ENCODE assay signal across 9 mouse cellular contexts in genomic region chr1:93223972-93224371, GRCm38 (mm10). TPM values are rescaled to one million over a fixed set of nuclear protein-coding genes. Genes with fewer than 3 reads are reported as not detected.
DNase-seq lines count a peak whose midpoint lies in the region; ATAC-seq and TF ChIP-seq lines count a peak whose summit lies in the region.
"Had no signal": no experiment of that assay in that cellular context is flagged by ENCODE, and none has a peak within 500 bp of the region (broad histone marks: within the 10 kb centered on the region; RNA-seq: fewer than 3 reads in every experiment).

No protein-coding gene starts in this region.

- H3K9me3 ChIP-seq in embryonic facial prominence, embryonic 10.5 days = no peaks in the 10 kb centered on the region
- no peaks in the 10 kb centered on the region for H3K9me3 ChIP-seq in limb, embryonic 13.5 days
- H3K9me3 ChIP-seq: neural tube, embryonic 13.5 days had no signal

- H3K9ac ChIP-seq in limb, embryonic 13.5 days = no peak overlapping the region
- H3K9ac ChIP-seq: neural tube, embryonic 13.5 days had no signal

- H3K27ac ChIP-seq in layer of hippocampus, adult 2 months = no peak overlapping the region
- H3K27ac ChIP-seq in embryonic facial prominence, embryonic 10.5 days (replicated peaks) = no peak overlapping the region
- peak overlapping the region; percentile 85; the same call in 1 of the 2 replicates for H3K27ac ChIP-seq in limb, embryonic 13.5 days
- H3K27ac ChIP-seq: neural tube, embryonic 13.5 days had no signal

- peaks cover 58% of the 10 kb centered on the region for H3K4me1 ChIP-seq in embryonic facial prominence, embryonic 10.5 days
- H3K4me1 ChIP-seq in limb, embryonic 13.5 days = peaks cover 82% of the 10 kb centered on the region

- no peaks in the 10 kb centered on the region for H3K36me3 ChIP-seq in embryonic facial prominence, embryonic 10.5 days (replicated peaks)
- no peaks in the 10 kb centered on the region for H3K36me3 ChIP-seq in limb, embryonic 13.5 days
- H3K36me3 ChIP-seq: neural tube, embryonic 13.5 days had no signal

- 5% methylated on average over 18 of the region's 18 CpGs for WGBS in embryonic facial prominence, embryonic 10.5 days
- whole genome bisulfite sequencing in limb, embryonic 13.5 days = 14% methylated on average over 18 of the region's 18 CpGs

- ATAC-seq in limb, embryonic 13.5 days (ENCODE audit: low FRiP score, low read depth) = no peak

- H3K4me3 ChIP-seq in layer of hippocampus, adult 2 months = no peak overlapping the region
- no peak overlapping the region for H3K4me3 ChIP-seq in embryonic facial prominence, embryonic 10.5 days
- no peak overlapping the region for H3K4me3 ChIP-seq in limb, embryonic 13.5 days
- H3K4me3 ChIP-seq: neural tube, embryonic 13.5 days had no signal

- H3K27me3 ChIP-seq in embryonic facial prominence, embryonic 10.5 days (replicated peaks; ENCODE audit: low read depth, poor library complexity, severe bottlenecking) = peaks cover 32% of the 10 kb centered on the region
- H3K27me3 ChIP-seq in limb, embryonic 13.5 days = peaks cover 3% of the 10 kb centered on the region; the same call in 1 of the 2 replicates

- peak; percentile 78 for TF ChIP-seq CTCF in layer of hippocampus, adult 2 months (conservative IDR thresholded peaks at IDR 0.05)

- no peak for DNase-seq in layer of hippocampus, adult 2 months (ENCODE audit: low spot score in 2 of 2)
- no peak for DNase-seq in layer of hippocampus, postnatal 14 days (ENCODE audit: low spot score in 2 of 2)
- DNase-seq in ZHBTc4 (ENCODE audit: low read depth, low spot score) = peak; percentile 89
- DNase-seq in embryonic facial prominence, embryonic 10.5 days (ENCODE audit: low spot score) = peak; percentile 77
- peak; percentile 64 for DNase-seq in retina, embryonic 14.5 days (ENCODE audit: low spot score)
- DNase-seq in layer of hippocampus, adult 9-10 months (ENCODE audit: low spot score) = no peak
- no peak for DNase-seq in left cerebral cortex, adult 11 months (ENCODE audit: low spot score)

- H3K4me2 ChIP-seq in limb, embryonic 13.5 days (replicated peaks) = no peak overlapping the region
- H3K4me2 ChIP-seq: neural tube, embryonic 13.5 days had no signal

RNA-seq across cellular contexts. Expression of gene Sned1, which starts 11.7 kb away (rescaled TPM):
- total RNA-seq in layer of hippocampus, adult 2 months (2021) = 1 to 10 TPM; 4.7 to 7.7 TPM
- total RNA-seq in layer of hippocampus, postnatal 14 days (2021) = 1 to 10 TPM; 5.7 to 8.5 TPM
- polyA plus RNA-seq in embryonic facial prominence, embryonic 10.5 days (2016; fragmentation: Nextera tagmentation; extraction: Ambion mirVana) = 6.5 and 9.6 TPM in 2 replicates
- 32.1 and 47.5 TPM in 2 replicates for polyA plus RNA-seq in limb, embryonic 13.5 days (2015; fragmentation: Nextera tagmentation; extraction: Ambion mirVana)

RNA-seq across cellular contexts. Expression of gene Crocc2, which starts 55.4 kb away (rescaled TPM):
- total RNA-seq in layer of hippocampus, adult 2 months (2021) = under 1 TPM; 0.22 to 0.36 TPM
- 1 to 10 TPM in 1 of 2 experiments, under 1 TPM in 1; 0.31 to 1.0 TPM for total RNA-seq in layer of hippocampus, postnatal 14 days (2021)
- 0.19 and 0.20 TPM in 2 replicates for polyA plus RNA-seq in embryonic facial prominence, embryonic 10.5 days (2016; fragmentation: Nextera tagmentation; extraction: Ambion mirVana)
- polyA plus RNA-seq in limb, embryonic 13.5 days (2015; fragmentation: Nextera tagmentation; extraction: Ambion mirVana) = 0.31 and 0.32 TPM in 2 replicates

Comparison
In these comparisons a context has a peak if more than half of its experiments do, and no peak if none do; other contexts are left out.
1. DNase-seq: peak in ZHBTc4 (single experiment), embryonic facial prominence, embryonic 10.5 days (single experiment) and retina, embryonic 14.5 days (single experiment); none in layer of hippocampus, adult 2 months (0 of 2), layer of hippocampus, postnatal 14 days (0 of 2), layer of hippocampus, adult 9-10 months (single experiment) and left cerebral cortex, adult 11 months (single experiment).